Mouse (Mus musculus): ENCODE results near the gene Magea5.
"Not testable (repeated sequence)": the region's sequence is repeated elsewhere in the genome, so short reads cannot be mapped to it uniquely, and the experiment has no call there.

Gene Magea5

GRCm38 (mm10) chrX:155063045-155063444, at the start of gene Magea5:
Gene Magea5, minus strand, starts transcription at chrX:155063145.
- DNase-seq: not testable (repeated sequence)

GRCm38 (mm10) chrX:155098024-155098423, 35.1 kb upstream of the Magea5 start:
- no peak for DNase-seq

GRCm38 (mm10) chrX:155093566-155093965, 30.6 kb upstream of the Magea5 start, which contains the start of gene Magea2:
Gene Magea2, minus strand, starts transcription at chrX:155093666.
- not testable (repeated sequence) for DNase-seq

GRCm38 (mm10) chrX:155089693-155090092, 26.7 kb upstream of the Magea5 start, which contains the start of gene Magea1:
Gene Magea1, minus strand, starts transcription at chrX:155089793.
- DNase-seq: not testable (repeated sequence)
